Mouse (Mus musculus): Measurements from ENCODE around the gene Irx3.

Gene Irx3

GRCm38 (mm10) chr8:91801241-91801811, 541 bp downstream of the Irx3 start:
- in situ Hi-C loops (cut with MseI, MboI), result no loop called here

DNA sequence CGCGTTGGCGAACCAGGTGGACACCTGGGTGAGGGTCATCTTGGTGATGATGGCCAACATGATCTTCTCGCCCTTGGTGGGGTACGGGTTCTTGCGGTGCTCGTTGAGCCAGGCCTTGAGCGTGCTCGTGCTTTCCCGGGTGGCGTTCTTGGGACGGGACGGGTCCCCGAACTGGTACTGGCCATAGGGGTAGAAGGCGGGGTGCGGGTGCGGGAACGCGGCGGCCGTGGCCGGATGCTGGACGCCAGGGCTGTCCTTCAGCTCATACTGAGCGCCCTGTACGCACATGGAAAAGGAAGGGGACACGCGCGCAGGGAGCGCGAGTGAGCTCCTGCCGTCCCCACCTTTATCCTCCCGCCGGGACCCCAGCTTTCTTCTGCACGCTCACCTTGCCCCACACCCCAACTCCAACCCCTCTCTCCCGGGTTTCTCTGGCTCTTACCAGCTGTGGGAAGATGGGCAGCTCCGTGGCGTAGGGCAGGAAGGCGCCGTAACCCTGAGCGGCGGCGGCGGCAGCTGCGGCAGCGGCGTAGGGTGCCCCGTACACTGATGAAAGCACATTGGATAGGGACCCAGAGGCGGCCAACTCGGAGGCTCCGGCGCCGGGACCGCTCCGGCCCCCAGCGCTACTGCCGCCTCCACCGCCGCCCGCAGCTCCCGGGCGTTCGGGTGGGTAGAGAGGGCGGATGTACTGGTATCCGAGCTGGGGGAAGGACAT, 1.2 kb downstream of the Irx3 start:
- in situ Hi-C loops (cut with MseI, MboI), result no loop called here

DNA sequence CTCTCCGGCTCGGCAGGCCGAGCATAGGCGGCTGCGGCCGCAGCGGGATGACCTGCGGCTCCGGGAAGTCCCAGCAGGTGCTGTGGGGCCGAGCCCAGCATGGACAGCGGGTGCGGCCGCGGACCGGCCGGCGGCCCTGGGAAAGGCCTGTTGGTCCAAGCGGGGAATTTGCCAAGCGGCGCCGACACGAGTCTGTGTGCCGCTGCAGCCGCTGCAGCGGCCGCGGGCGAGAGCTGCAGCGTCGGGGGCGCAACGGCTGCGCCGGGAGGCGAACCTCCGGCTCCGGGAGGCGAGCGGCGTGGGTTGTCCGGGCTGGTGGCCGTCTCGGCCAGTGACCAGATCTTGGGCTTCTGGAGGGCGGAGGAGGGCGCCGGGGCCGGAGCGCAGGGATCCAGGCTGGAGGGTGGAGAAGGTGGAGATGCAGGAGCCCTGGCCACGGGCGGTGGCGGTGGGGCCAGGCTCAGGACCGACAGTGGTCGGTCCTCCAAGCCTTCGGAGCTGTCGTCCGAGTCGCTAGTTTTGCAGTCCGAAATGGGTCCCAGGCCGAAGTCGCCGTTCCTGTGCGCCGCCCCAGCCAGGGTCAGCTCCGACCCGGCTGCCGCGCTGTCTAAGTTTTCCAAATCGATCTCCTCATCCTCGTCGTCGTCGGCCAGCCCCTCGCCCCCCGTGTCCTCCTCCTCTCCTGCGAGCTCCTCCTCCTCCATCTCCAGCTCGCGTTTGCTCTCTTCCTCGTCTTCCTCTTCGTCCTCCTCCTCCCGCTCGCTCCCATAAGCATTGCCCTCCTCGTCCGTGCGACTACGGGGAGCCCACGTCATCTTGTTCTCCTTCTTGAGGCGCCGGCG, 2.0 kb downstream of the Irx3 start:
- in situ Hi-C loops (cut with MseI, MboI), result loop anchor here in 1 of 2 experiments (5.0 to 10.0 kb wide), 2 partner anchors 217 to 265 kb away; no protein-coding TSS in a partner anchor

- in situ Hi-C loops (cut with MseI, MboI), result loop anchor here in 1 of 2 experiments (5.0 to 10.0 kb wide), 2 partner anchors 218 to 264 kb away; no protein-coding TSS in a partner anchor
Measured at GRCm38 (mm10) chr8:91799016-91799581, 2.8 kb downstream of the Irx3 start.

DNA sequence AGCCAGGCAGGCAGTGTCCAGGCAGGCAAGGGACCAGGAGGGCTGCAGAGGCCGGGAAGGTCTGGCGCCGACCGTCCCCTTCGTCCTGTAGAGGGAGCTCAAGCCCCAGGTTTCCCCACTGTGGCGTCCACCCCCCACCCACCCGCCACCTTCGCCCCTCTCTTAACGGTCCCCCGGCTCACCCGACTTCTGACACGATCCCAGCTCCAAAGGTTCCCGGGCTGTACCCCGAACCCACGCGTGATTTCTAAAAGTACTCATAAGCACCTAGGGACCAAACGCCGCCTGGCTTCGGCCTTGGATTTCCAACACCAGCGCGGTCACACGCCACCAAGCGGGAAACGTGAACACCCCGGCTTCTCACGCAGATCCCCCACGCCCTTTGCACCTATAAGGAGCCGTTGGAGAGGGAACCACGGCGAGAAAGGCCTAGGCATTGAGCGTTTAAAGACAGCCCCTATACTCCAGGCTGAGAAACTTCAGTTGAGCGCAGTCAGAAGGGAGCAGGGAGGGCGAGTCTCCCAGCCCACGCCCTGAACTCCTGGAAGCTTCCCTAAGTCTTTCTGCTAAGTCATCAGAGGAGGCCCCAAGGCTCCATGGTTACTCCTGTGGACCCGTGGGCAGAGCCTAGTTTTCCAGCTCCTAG, 4.1 kb downstream of the Irx3 start:
- in situ Hi-C loops (cut with MseI, MboI), result loop anchor here in 1 of 2 experiments (5.0 to 10.0 kb wide), 2 partner anchors 220 to 263 kb away; no protein-coding TSS in a partner anchor

DNA sequence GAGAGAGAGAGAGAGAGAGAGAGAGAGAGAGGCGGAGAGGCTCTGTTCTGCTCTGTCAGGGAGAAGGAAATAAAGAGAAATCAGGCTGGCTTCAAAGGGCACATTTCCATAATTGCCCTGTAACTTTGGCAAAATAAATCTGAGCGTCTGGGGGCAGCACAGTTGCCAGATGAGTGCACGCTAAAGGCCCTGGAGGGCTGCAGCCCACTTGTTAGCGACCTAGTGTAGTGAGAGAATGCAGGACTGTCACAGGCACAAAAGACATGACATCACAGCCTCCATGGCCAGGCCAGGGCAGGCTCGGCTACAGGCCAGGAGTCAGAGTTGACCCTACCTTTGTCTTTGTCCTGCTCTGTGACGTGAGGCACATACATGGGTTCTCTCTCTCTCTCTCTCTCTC, 8.0 kb downstream of the Irx3 start:
- in situ Hi-C loops (cut with MseI, MboI), result loop anchor here in 1 of 2 experiments (10.0 kb wide), 1 partner anchor 259 kb away; no protein-coding TSS in a partner anchor

DNA sequence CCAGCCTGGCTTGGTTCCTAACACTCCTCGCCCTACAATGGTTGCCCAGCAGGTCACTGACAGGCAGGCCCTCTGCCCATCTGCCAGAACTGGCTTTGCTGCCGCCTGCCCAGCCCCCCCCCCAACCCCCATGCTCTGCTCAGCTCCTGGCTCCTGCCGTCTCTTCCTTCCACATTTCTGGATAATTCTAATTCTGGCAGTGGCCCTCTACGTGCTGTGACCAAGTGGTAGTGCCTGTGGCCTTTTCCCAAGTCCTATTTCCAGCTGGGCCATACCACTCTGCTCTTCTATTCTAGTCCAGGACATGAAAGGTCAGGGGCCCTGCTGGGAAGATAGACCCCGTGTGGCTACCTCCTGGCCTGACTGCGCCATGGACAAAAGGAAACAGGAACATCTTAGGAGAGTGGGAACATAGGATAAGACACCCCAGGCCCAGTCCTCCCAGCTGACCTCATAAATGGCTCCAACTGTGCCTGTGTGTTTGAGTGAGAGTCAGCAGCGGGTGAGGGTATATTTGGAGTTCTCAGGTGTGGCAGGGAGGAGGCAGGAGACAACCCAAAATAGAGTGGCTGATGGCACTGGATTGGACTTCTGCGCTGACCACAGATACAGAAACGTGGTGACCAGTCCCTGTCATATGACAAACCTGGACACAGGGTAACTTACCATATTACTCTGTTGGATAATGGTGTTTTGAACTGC, 14.5 kb downstream of the Irx3 start:
- in situ Hi-C loops (cut with MseI, MboI), result no loop called here

- in situ Hi-C loops (cut with MseI, MboI), result no loop called here
Measured at GRCm38 (mm10) chr8:91782940-91783339, 18.9 kb downstream of the Irx3 start.

DNA sequence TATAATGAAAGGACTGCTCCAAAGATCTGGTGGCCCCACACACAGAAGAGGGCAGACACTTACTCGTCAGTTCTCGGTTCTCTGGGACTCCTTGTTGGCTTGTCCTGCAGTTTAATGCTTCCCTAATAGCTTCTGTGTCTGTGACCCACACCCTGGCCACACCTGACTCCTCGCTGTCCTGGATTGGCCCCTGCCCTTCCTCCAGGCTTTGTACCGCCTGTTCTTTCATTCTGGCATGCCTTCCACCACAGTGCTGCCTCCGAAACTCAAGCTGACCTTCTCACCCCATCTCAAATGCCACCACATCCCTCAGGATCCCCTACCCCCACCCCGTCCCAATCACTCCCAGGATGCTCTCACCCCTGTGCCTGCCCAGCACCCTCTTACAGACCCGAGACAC, 19.7 kb downstream of the Irx3 start:
- in situ Hi-C loops (cut with MseI, MboI), result no loop called here

DNA sequence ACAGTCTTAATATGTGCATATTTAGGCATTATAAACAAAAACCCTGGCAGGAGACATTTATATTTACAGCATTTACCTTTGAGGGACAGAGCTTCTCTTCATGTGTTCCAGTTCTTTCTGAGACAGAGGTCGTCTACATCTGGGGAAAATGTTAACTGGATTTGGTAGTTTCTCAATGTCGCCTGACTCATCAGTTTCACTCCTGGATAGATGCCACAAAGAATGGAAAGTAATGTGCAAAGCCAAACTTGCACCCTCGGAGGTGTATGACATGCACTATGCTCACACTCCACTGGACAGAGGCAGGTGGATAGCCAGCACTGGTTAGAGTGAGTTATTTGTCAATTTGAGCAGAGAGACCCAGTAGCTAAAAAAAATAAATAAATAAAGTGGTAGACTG, 21.2 kb downstream of the Irx3 start:
- in situ Hi-C loops (cut with MseI, MboI), result no loop called here

DNA sequence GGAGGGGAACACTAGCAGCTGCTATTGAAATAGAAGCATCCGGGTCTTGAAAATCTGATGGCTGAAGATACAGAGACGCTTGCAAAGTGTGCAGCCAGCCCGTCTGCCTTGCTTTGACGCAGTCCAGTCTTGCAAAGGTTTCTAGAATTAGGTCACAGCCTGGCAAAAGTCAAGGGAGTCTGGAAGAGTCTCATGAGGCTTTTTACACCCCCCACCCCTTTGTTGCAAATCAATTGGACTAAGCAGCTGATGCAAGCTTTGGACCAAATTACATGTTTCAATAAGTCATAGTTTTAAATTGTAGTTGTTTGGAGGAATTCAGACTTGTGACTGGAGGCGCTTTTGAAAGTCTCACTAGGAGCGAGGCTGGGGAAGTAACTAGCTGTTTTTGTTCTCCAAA, 33.0 kb downstream of the Irx3 start:
- in situ Hi-C loops (cut with MseI, MboI), result no loop called here

DNA sequence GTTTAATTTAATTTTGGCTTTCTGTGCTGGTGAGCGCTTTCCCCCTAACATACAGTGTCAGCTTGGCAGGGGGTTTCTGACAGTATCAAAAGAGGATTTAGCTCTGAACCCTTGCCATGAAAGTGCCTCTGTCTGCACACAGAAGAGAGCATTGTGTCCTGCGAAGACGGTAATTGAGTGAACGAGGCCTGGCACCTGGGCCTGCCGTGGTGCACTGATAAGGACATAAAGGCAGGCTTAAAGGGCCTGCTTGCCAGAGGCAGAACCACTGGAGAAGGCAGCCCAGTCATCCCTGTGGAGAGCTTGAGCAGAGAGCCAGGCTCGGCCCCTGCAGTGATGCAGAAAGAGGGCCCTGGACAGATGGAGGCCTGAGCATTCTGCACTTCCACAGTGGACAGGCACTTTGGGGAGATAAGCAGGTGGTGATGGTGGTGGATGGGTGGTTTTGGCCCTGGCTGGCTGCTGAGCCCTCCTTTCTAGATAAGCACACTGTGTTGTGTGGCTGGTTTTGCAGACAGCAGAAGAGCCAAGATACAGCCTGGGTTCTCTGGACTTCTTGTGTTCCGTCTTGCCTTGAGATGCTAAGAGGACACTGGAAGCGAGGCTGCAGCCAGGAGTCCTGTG, 36.3 kb downstream of the Irx3 start:
- in situ Hi-C loops (cut with MseI, MboI), result no loop called here

GRCm38 (mm10) chr8:91755566-91755965, 46.3 kb downstream of the Irx3 start:
- in situ Hi-C loops (cut with MseI, MboI), result no loop called here

DNA sequence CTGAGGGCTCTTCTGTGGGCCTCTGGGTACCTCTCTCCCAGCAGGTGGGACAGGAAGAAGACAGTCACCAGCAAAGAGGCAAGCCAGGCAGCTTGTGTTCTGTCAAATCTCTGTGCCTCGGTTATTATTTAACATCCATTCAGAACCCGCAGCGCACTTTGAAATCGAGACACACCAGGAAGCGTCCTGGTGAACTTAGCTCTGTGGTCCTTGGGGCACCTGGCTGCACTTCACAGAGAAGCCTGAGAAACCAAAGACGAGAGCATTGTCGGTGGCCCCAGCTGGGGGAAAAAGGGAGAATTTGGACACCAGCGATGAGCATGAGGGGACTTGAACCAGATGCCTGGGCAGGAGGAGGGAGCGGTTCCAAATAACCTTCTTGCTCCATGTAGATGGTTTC, 46.8 kb downstream of the Irx3 start:
- in situ Hi-C loops (cut with MseI, MboI), result no loop called here

DNA sequence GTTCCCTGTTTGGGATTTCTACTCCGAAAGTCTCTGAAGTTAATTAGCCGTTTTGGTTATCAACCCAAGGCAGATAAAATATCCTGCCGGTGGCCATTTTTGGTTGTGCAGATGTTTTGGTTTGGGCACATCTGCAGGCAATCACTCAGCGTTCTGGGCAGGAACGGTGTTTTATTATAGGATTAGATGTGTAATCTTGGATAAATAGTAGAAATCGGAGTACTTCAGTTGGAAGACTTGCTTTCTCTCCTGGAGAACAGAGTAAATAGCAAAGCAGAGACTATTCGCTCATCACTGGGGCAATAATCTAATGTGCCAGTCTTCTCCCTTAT, 51.1 kb downstream of the Irx3 start:
- in situ Hi-C loops (cut with MseI, MboI), result no loop called here

GRCm38 (mm10) chr8:91750096-91750793, 51.6 kb downstream of the Irx3 start:
- in situ Hi-C loops (cut with MseI, MboI), result no loop called here

- in situ Hi-C loops (cut with MseI, MboI), result no loop called here
Measured at GRCm38 (mm10) chr8:91749412-91749811, 52.5 kb downstream of the Irx3 start.
